ENCODE assay signal across 9 mouse cellular contexts in genomic region chr12:80577049-80577448, GRCm38 (mm10). TPM values are rescaled to one million over a fixed set of nuclear protein-coding genes. Genes with fewer than 3 reads are reported as not detected.
DNase-seq lines count a peak whose midpoint lies in the region; ATAC-seq and TF ChIP-seq lines count a peak whose summit lies in the region.
"Had no signal": no experiment of that assay in that cellular context is flagged by ENCODE, and none has a peak within 500 bp of the region (broad histone marks: within the 10 kb centered on the region; RNA-seq: fewer than 3 reads in every experiment).

No protein-coding gene starts in this region.

- DNase-seq in hindbrain, embryonic 11.5 days (ENCODE audit: low spot score): peak; percentile 66
- no peak for DNase-seq in hindbrain, embryonic 14.5 days (ENCODE audit: low spot score)
- peak; percentile 32 for DNase-seq in thymus, adult 2 months
- DNase-seq in thymus, adult 18-20 months: no peak
- DNase-seq in c-Kit-positive CD71-negative TER-119-negative erythroid progenitor cells, embryonic 14.5 days (ENCODE audit: low read depth): peak; percentile 29
- DNase-seq in liver, postnatal 0 days: peak; percentile 47
- DNase-seq in frontal cortex, postnatal 25 days (ENCODE audit: low spot score in 2 of 2): no peak
- no peak for DNase-seq in urinary bladder, adult 2 months (ENCODE audit: low spot score)

- no peak overlapping the region for H3K4me2 ChIP-seq in hindbrain, embryonic 11.5 days (replicated peaks; ENCODE audit: low read depth, low read length)
- H3K4me2 ChIP-seq in hindbrain, embryonic 14.5 days (replicated peaks): no peak overlapping the region
- no peak overlapping the region for H3K4me2 ChIP-seq in liver, postnatal 0 days (ENCODE audit: low read depth, low read length)
- H3K4me2 ChIP-seq: embryonic facial prominence, embryonic 13.5 days had no signal

- H3K9ac ChIP-seq in hindbrain, embryonic 11.5 days (ENCODE audit: low read depth, low read length): no peak overlapping the region
- H3K9ac ChIP-seq in hindbrain, embryonic 14.5 days: no peak overlapping the region
- no peak overlapping the region for H3K9ac ChIP-seq in liver, postnatal 0 days (replicated peaks)
- H3K9ac ChIP-seq: embryonic facial prominence, embryonic 13.5 days had no signal

- no peak for TF ChIP-seq CTCF in thymus, adult 2 months (IDR thresholded peaks at IDR 0.05; ENCODE audit: borderline replicate concordance, control insufficient read depth, extremely low read depth, insufficient read depth, low read length, poor library complexity)
- peak; percentile 74 for TF ChIP-seq CTCF in liver, postnatal 0 days (IDR thresholded peaks at IDR 0.05; ENCODE audit: low read depth)

- no peaks in the 10 kb centered on the region for H3K36me3 ChIP-seq in hindbrain, embryonic 11.5 days (ENCODE audit: control insufficient read depth, insufficient read depth, low read length)
- H3K36me3 ChIP-seq in hindbrain, embryonic 14.5 days (replicated peaks; ENCODE audit: control insufficient read depth, insufficient read depth): 0 out of 2 replicates have a peak, but pooled peaks cover 7% of the 10 kb centered on the region
- no peaks in the 10 kb centered on the region for H3K36me3 ChIP-seq in thymus, adult 2 months (ENCODE audit: control insufficient read depth, insufficient read depth, low read length)
- H3K36me3 ChIP-seq in liver, postnatal 0 days (replicated peaks; ENCODE audit: insufficient read depth, low read length): no peaks in the 10 kb centered on the region
- H3K36me3 ChIP-seq: embryonic facial prominence, embryonic 13.5 days had no signal

- no peak overlapping the region for H3K27ac ChIP-seq in hindbrain, embryonic 11.5 days (ENCODE audit: low read depth, low read length)
- H3K27ac ChIP-seq in hindbrain, embryonic 14.5 days: no peak overlapping the region
- H3K27ac ChIP-seq in thymus, adult 2 months (ENCODE audit: control insufficient read depth, insufficient read depth, low read length): no peak overlapping the region
- no peak overlapping the region for H3K27ac ChIP-seq in liver, postnatal 0 days (ENCODE audit: low read depth)
- H3K27ac ChIP-seq: embryonic facial prominence, embryonic 13.5 days had no signal

- H3K4me1 ChIP-seq in hindbrain, embryonic 11.5 days (replicated peaks; ENCODE audit: control insufficient read depth, insufficient read depth, low read length): no peaks in the 10 kb centered on the region
- H3K4me1 ChIP-seq in hindbrain, embryonic 14.5 days (replicated peaks; ENCODE audit: control insufficient read depth, insufficient read depth, low read length): peaks cover 14% of the 10 kb centered on the region
- H3K4me1 ChIP-seq in thymus, adult 2 months (replicated peaks; ENCODE audit: control insufficient read depth, insufficient read depth, low read length): no peaks in the 10 kb centered on the region
- no peaks in the 10 kb centered on the region for H3K4me1 ChIP-seq in liver, postnatal 0 days (ENCODE audit: insufficient read depth)

- no peaks in the 10 kb centered on the region for H3K9me3 ChIP-seq in hindbrain, embryonic 11.5 days (ENCODE audit: control insufficient read depth, low read length)
- H3K9me3 ChIP-seq in hindbrain, embryonic 14.5 days (ENCODE audit: control insufficient read depth, low read length): no peaks in the 10 kb centered on the region
- H3K9me3 ChIP-seq in liver, postnatal 0 days (ENCODE audit: low read length): no peaks in the 10 kb centered on the region
- H3K9me3 ChIP-seq: embryonic facial prominence, embryonic 13.5 days had no signal

- TF ChIP-seq POLR2A in thymus, adult 2 months (IDR thresholded peaks at IDR 0.05; ENCODE audit: control insufficient read depth, extremely low read depth, insufficient read depth, low read length, poor library complexity): no peak

- 80% methylated on average over 5 of the region's 5 CpGs for WGBS in hindbrain, embryonic 11.5 days
- WGBS in hindbrain, embryonic 14.5 days: 78% methylated on average over 5 of the region's 5 CpGs
- WGBS in thymus, adult 2 months: 72% methylated on average over 5 of the region's 5 CpGs
- 66% methylated on average over 5 of the region's 5 CpGs for WGBS in liver, postnatal 0 days (ENCODE audit: insufficient replicate concordance)

- no peak for TF ChIP-seq EP300 in liver, postnatal 0 days (IDR thresholded peaks at IDR 0.05; ENCODE audit: low read depth)

- no peaks in the 10 kb centered on the region for H3K27me3 ChIP-seq in hindbrain, embryonic 11.5 days (ENCODE audit: control insufficient read depth, insufficient read depth, low read length)
- no peaks in the 10 kb centered on the region for H3K27me3 ChIP-seq in hindbrain, embryonic 14.5 days (ENCODE audit: control insufficient read depth, insufficient read depth, low read length)
- no peaks in the 10 kb centered on the region for H3K27me3 ChIP-seq in thymus, adult 2 months (ENCODE audit: control insufficient read depth, insufficient read depth, low read length)
- H3K27me3 ChIP-seq in liver, postnatal 0 days (ENCODE audit: insufficient read depth, low read length): no peaks in the 10 kb centered on the region
- H3K27me3 ChIP-seq: embryonic facial prominence, embryonic 13.5 days had no signal

- H3K4me3 ChIP-seq in hindbrain, embryonic 11.5 days (ENCODE audit: low read depth, low read length): no peak overlapping the region
- H3K4me3 ChIP-seq in hindbrain, embryonic 14.5 days (replicated peaks; ENCODE audit: low read length): no peak overlapping the region
- no peak overlapping the region for H3K4me3 ChIP-seq in thymus, adult 2 months (ENCODE audit: control insufficient read depth, insufficient read depth, low read length)
- no peak overlapping the region for H3K4me3 ChIP-seq in liver, postnatal 0 days (ENCODE audit: low read depth, low read length)
- H3K4me3 ChIP-seq: embryonic facial prominence, embryonic 13.5 days had no signal

- no peak for ATAC-seq in hindbrain, embryonic 11.5 days (ENCODE audit: low FRiP score)
- ATAC-seq in hindbrain, embryonic 14.5 days (ENCODE audit: low FRiP score): no peak
- no peak for ATAC-seq in liver, postnatal 0 days

RNA-seq across cellular contexts. Expression of gene Galnt16, which starts 59.0 kb away (rescaled TPM):
- polyA plus RNA-seq in hindbrain, embryonic 11.5 days (2014; fragmentation: Nextera tagmentation; extraction: Ambion mirVana): 8.6 and 9.1 TPM in 2 replicates
- polyA plus RNA-seq in hindbrain, embryonic 14.5 days (2014; fragmentation: Nextera tagmentation; extraction: Ambion mirVana): 20.2 and 21.2 TPM in 2 replicates
- polyA plus RNA-seq in thymus, adult 2 months (2012; rRNA removed): 0.98 and 1.1 TPM in 2 replicates
- 0.09 and 0.15 TPM in 2 replicates for polyA plus RNA-seq in liver, postnatal 0 days (2015; fragmentation: Nextera tagmentation; extraction: Ambion mirVana)
- polyA plus RNA-seq in urinary bladder, adult 2 months (2012; rRNA removed): 13.2 and 21.2 TPM in 2 replicates

Comparison
In these comparisons a context has a peak if more than half of its experiments do, and no peak if none do; other contexts are left out.
1. DNase-seq: peak in hindbrain, embryonic 11.5 days (single experiment), thymus, adult 2 months (single experiment), c-Kit-positive CD71-negative TER-119-negative erythroid progenitor cells, embryonic 14.5 days (single experiment) and liver, postnatal 0 days (single experiment); none in hindbrain, embryonic 14.5 days (single experiment), thymus, adult 18-20 months (0 of 2), frontal cortex, postnatal 25 days (0 of 2) and urinary bladder, adult 2 months (single experiment).